Mouse (Mus musculus): Measurements from ENCODE around the gene Fgfr2.

- TF ChIP-seq POLR2A (IDR thresholded peaks at IDR 0.05; ENCODE audit: low read depth, low read length): no peak
- no peak for TF ChIP-seq CTCF (conservative IDR thresholded peaks at IDR 0.05; ENCODE audit: insufficient read depth, insufficient read length, low read depth, low read length)
Measured at GRCm38 (mm10) chr7:132336781-132337180, 786.4 kb downstream of the Fgfr2 start.

All from kidney, adult 2 months (tissue).